Mouse (Mus musculus): ENCODE data around the gene Gm27235. TPM values are rescaled to one million over a fixed set of nuclear protein-coding genes. Genes with fewer than 3 reads are reported as not detected.
"Not testable (repeated sequence)": the region's sequence is repeated elsewhere in the genome, so short reads cannot be mapped to it uniquely, and the experiment has no call there.

Gene Gm27235
- not detected for total RNA-seq (2022)

DNA sequence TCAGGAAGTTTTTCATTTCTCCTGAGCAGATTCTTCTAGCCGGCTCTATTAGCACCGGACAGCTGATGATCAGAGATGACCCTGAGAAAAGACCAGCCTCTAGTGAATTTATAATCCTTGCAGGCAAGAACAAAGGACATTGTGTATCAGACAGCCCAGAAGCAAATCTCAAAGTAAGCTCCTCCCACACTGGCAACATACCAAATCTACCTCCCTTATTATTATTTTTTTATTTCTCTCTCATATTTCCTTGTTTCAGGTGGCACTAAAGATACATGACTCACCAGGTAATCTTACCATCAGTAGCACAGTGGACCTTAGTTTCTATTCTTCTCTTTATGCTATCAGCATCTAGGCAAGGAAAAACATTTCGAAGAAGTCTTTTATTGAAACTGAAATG lies at the start of gene Gm27235, which contains the start of gene D730048I06Rik:
Gene Gm27235, minus strand, starts transcription at position 101 of the 400 bp plus-strand sequence.
Gene D730048I06Rik, minus strand, starts transcription at position 112 of the 400 bp plus-strand sequence.
- no peak for DNase-seq

GRCm38 (mm10) chr9:35817881-35818280 lies 28.0 kb upstream of the Gm27235 start:
- not testable (repeated sequence) for DNase-seq

DNA sequence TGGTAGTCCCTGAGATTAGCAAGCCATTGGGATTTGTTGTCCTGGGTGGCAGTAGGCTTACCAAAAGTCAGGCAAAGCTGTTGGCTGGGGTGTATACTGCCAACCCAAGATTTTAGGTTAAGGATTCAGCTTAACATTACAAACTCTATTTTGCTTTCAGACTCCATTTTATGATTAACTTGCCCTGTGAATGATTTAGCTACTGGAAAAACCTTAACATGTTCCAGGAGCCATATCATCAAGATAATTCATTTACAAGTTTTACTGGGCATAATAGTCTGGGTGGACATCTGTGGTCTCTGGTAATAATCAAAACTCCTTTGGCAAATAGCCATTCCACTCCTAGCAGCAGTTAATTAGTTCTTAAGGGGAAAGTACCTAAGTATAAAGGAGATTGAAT lies 8.2 kb upstream of the Gm27235 start:
- no peak for DNase-seq

GRCm38 (mm10) chr9:35778009-35778408 lies 11.9 kb downstream of the Gm27235 start, which contains the start of gene Gm17727:
Gm17727 (minus strand) TSS chr9:35778109.
- DNase-seq: no peak

DNA sequence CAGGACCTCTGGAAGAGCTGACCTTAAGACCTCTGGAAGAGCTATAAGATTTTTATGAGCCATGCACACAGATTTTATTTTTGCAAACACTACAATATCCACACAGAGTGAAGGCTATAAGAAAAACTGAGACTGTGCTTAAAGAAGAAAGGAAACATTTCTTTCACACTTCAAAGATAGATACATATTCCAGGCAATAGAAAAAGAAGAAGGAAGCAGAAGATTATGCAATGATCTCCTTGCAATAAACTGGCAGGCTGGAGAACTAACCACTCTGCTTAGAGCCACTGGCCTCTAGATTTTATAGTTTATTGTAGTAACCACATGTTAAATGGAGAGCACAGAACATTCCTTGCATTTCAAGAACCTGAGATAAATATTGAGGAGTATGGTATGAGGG lies 33.1 kb downstream of the Gm27235 start:
- DNase-seq: no peak

DNA sequence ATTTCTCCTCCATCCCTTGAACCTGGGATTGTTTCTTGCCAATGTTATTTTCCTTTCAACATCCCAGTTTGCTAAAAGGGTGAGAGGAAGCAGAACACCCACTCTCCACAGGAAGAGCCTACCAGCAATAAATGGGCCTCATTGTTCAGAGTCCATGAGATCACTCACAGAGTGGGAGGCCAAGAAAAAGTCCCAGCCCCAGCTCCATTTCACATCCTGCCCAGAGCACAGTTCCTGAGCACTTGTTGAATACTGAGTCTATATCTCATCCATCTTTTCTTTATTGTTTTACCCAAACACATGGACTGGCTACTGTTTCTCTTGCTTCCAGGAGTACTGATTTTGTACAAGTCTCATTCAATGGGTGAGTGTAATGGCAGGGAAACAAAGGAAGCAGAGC lies 49.2 kb downstream of the Gm27235 start, which contains the start of gene Gm17677:
Gene Gm17677, plus strand, starts transcription at position 301 of the 400 bp plus-strand sequence.
- DNase-seq: no peak

Other genes starting within 250 kb of the Gm27235 start
- gene Ddx25, start 231.6 kb downstream of the Gm27235 start, total RNA-seq (2022): 1 to 10 TPM; 1.2 to 2.0 (median 1.3) TPM
- gene Pus3, start 231.5 kb downstream of the Gm27235 start, total RNA-seq (2022): 10 to 100 TPM; 12.5 to 15.0 (median 14.5) TPM
- gene Pate2, start 219.8 kb downstream of the Gm27235 start, total RNA-seq (2022): under 1 TPM in 3 of 4 experiments, not detected in 1; 0.17 to 0.46 (median 0.30) TPM
- 1 to 10 TPM; 4.2 to 4.8 (median 4.6) TPM for gene Hyls1, start 219.7 kb downstream of the Gm27235 start, total RNA-seq (2022)
- gene Pate4, start 178.2 kb downstream of the Gm27235 start, total RNA-seq (2022): not detected
- not detected for gene Pate3, start 141.9 kb downstream of the Gm27235 start, total RNA-seq (2022)
- not detected for gene Pate1, start 102.7 kb downstream of the Gm27235 start, total RNA-seq (2022)
- not detected for gene Gm17677, start 49.1 kb downstream of the Gm27235 start, total RNA-seq (2022)
- gene Gm17727, start 12.0 kb downstream of the Gm27235 start, total RNA-seq (2022): not detected
- not detected for gene D730048I06Rik, start within 50 bp of the Gm27235 start, total RNA-seq (2022)
- gene 9230110F15Rik, start 54.0 kb upstream of the Gm27235 start, total RNA-seq (2022): not detected
- not detected for gene 9230113P08Rik, start 118.3 kb upstream of the Gm27235 start, total RNA-seq (2022)

Data from adrenal gland, adult 8-10 months (tissue).